Mouse (Mus musculus): ENCODE measurements around the gene Tssk1. TPM values are rescaled to one million over a fixed set of nuclear protein-coding genes. Genes with fewer than 3 reads are reported as not detected.

Gene Tssk1
- polyA plus RNA-seq, 1 experiment from 2014 or later: 0.04 TPM

DNA sequence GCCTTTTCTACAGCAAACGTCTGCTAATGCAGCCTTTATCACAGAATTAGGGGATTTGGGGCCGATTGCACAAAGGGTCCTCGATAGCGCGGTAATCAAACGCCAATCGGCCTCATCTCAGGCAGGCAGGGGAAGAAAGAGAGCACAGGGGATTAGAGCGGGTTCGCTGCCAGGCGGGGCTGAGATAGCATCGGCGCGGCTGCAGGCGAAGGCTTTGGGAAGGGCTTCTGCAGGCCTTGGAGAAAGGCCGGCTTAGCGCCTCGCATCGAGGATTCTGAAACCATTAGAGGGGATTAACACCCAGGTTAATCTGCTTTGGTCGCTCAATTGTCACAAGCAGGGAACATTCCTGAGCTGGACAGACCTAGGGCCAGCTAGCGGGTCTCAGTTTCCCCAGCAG, 26.6 kb downstream of the Tssk1 start:
- peaks cover 33% of the 10 kb centered on the region for H3K27me3 ChIP-seq (ENCODE audit: control insufficient read depth, insufficient read depth, low read length)
- no peak for ATAC-seq (ENCODE audit: insufficient read depth, low FRiP score)

DNA sequence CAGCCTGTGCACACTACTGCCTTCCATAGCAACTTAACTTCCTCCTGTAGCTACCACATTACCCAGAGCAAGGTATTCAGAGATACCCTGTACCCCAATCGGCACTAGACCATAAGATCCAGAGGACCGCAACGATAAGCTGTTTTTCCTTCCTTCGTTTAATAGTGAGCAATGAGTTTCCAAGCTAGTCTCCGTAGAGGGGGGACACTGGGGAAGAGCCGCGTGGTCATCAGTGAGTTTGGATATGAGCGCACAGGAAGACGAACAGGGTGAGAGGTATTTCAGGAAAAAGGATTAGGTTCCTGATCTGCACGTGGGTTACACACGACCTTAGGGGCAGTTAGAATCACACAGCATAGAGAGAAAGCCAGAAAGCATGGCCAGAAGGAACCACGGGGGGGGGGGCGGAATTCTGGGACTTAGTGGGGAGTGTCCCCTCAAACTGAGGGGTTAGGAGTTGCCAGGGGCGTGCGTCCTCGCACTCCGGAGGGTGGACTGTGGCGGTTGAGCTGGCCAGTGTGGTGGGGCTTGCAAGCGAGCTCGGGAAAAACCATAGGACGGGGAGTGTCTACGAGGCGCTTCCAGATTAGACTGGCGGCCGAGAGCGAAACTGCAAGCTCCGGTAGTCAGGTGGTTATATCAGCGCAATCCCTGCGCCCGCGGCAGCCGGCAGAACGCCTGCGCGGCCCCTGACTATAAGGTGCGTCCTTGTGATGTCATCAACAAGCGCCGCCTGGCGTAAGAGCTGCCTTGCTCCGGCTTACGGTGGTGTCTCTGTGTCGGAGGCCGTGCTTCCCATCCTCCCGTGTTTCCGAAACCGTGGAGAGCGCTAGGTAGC, 27.5 kb downstream of the Tssk1 start:
- Histone ChIP-seq H3K9me3 (replicated peaks; ENCODE audit: control insufficient read depth, low read length) (no peaks in the 10 kb centered on the region), H3K4me3 (replicated peaks; ENCODE audit: low read length) (peak overlapping the region; percentile 60), H3K4me2 (ENCODE audit: low read depth, low read length) (peak overlapping the region; percentile 91), H3K36me3 (ENCODE audit: control insufficient read depth, insufficient read depth, low read length) (peaks cover 8% of the 10 kb centered on the region; the same call in 1 of the 2 replicates), H3K4me1 (ENCODE audit: control insufficient read depth, insufficient read depth, low read length) (peaks cover 17% of the 10 kb centered on the region), H3K27ac (ENCODE audit: low read length) (peak overlapping the region; percentile 92), H3K9ac (ENCODE audit: low read length) (peak overlapping the region; percentile 83), H3K27me3 (ENCODE audit: control insufficient read depth, insufficient read depth, low read length) (peaks cover 23% of the 10 kb centered on the region)
- ATAC-seq (ENCODE audit: insufficient read depth, low FRiP score): peak; percentile 93
- under 1% methylated on average over 47 of the region's 47 CpGs for WGBS

More for the DNA sequence above, 26.6 kb downstream of the Tssk1 start:
- Histone ChIP-seq H3K36me3 (ENCODE audit: control insufficient read depth, insufficient read depth, low read length) (peaks cover 8% of the 10 kb centered on the region; the same call in 1 of the 2 replicates), H3K9ac (ENCODE audit: low read length) (peak overlapping the region; percentile 56), H3K4me1 (ENCODE audit: control insufficient read depth, insufficient read depth, low read length) (peaks cover 15% of the 10 kb centered on the region), H3K4me2 (ENCODE audit: low read depth, low read length) (peak overlapping the region; percentile 91; the same call in 1 of the 2 replicates), H3K9me3 (replicated peaks; ENCODE audit: control insufficient read depth, low read length) (no peaks in the 10 kb centered on the region), H3K27ac (ENCODE audit: low read length) (no peak overlapping the region), H3K4me3 (replicated peaks; ENCODE audit: low read length) (no peak overlapping the region)
- WGBS: 13% methylated on average over 20 of the region's 20 CpGs

DNA sequence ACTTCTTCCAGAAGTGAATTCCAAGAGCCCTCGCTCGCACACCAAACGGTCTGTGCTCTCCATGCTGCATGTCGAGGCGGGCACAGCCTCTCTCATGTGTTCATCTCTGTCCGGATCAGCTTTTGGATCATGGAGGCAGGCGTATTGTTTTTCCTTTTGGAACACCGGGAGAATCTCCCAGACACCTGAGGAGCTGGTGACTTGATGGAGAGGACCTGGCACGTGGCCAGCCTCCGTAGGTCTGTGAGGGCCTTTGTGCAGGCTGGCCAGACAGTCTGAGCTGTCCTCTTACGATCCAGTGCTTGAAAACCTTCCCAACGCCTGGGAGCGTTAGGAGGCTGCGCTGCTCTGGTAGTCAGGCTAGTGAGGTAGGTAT, 28.1 kb downstream of the Tssk1 start:
- Histone ChIP-seq H3K4me3 (replicated peaks; ENCODE audit: low read length) (peak overlapping the region; percentile 60), H3K4me2 (ENCODE audit: low read depth, low read length) (peak overlapping the region; percentile 91), H3K27me3 (ENCODE audit: control insufficient read depth, insufficient read depth, low read length) (peaks cover 17% of the 10 kb centered on the region), H3K36me3 (ENCODE audit: control insufficient read depth, insufficient read depth, low read length) (peaks cover 8% of the 10 kb centered on the region; the same call in 1 of the 2 replicates), H3K4me1 (ENCODE audit: control insufficient read depth, insufficient read depth, low read length) (peaks cover 23% of the 10 kb centered on the region), H3K9me3 (replicated peaks; ENCODE audit: control insufficient read depth, low read length) (no peaks in the 10 kb centered on the region), H3K9ac (ENCODE audit: low read length) (peak overlapping the region; percentile 76), H3K27ac (ENCODE audit: low read length) (peak overlapping the region; percentile 34)
- under 1% methylated on average over 14 of the region's 14 CpGs for WGBS
- ATAC-seq (ENCODE audit: insufficient read depth, low FRiP score): 0 out of 2 replicates have a peak, but pooled peaks have one; percentile 1

DNA sequence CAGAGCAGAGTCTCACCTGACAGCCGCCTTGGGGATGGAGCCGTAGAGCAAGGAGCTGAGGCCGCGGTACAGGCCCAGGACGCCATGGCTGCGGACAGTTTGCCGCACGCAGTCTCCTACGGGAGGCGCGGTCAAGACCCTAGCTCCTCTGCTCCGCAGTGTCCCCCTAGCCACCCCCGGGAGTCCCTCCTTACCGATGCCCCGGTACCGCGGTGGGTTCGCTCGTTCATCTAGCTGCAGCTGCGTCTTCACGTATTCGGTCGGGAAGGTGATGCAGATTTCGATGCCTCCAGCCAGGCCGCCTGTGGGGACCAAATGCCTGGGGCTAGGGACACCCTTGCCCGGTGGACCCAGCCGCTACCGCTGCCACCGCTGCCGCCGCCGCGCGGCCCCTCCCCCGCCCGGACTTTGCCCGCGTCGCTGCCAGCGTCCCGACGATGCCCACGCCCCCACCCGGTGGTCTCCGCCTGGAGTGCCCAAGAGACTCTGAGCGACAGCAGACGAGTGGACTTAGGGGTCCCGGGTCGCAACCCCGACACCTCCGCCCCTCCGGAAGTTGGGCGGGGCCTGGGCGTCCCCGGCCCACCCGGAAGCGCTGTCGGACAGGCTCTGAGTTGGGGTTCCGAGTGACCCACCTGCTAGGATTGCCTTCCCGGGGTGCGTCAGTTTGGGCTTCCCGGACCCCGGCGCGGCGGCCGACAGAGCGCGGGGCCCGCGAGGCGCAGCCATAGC, 33.5 kb downstream of the Tssk1 start:
- H3K36me3 ChIP-seq (ENCODE audit: control insufficient read depth, insufficient read depth, low read length): peaks cover 8% of the 10 kb centered on the region; the same call in 1 of the 2 replicates
- H3K4me3 ChIP-seq (replicated peaks; ENCODE audit: low read length): peak overlapping the region; percentile 95
- H3K4me2 ChIP-seq (ENCODE audit: low read depth, low read length): peak overlapping the region; percentile 97
- H3K4me1 ChIP-seq (ENCODE audit: control insufficient read depth, insufficient read depth, low read length): peaks cover 22% of the 10 kb centered on the region
- no peaks in the 10 kb centered on the region for H3K27me3 ChIP-seq (ENCODE audit: control insufficient read depth, insufficient read depth, low read length)
- H3K9ac ChIP-seq (ENCODE audit: low read length): peak overlapping the region; percentile 92
- H3K27ac ChIP-seq (ENCODE audit: low read length): peak overlapping the region; percentile 88
- no peaks in the 10 kb centered on the region for H3K9me3 ChIP-seq (replicated peaks; ENCODE audit: control insufficient read depth, low read length)
- ATAC-seq (ENCODE audit: insufficient read depth, low FRiP score): peak; percentile 22
- under 1% methylated on average over 69 of the region's 72 CpGs for WGBS

DNA sequence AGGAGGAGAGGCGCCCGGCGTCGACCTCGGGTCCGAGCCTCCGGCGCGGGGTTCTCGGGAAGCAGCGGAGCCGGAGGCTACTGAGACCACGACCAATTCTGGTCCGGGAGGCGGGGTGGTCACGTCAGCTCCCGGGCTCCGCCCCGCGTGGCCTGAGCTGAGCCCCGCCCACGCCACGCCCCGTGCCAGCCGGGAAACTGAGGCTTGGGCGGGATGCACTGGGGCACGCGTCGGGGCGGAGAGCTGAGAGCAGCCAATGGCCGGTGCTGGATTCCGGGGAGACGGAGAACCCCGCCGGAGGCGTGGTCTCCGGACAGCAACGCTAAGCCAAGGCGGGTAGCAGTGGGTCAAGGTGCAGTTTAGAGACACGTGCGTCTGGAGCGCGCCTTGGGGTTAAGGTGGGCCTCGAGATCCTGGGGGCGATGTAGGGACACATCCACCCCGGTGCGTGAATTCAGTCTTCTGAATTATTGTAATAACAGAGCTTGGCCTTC, 34.1 kb downstream of the Tssk1 start, which contains the start of gene Slc25a1:
Gene Slc25a1, minus strand, starts transcription at position 133 of the 494 bp plus-strand sequence.
- WGBS: 0% methylated on average over 40 of the region's 47 CpGs
- H3K4me1 ChIP-seq (ENCODE audit: control insufficient read depth, insufficient read depth, low read length): peaks cover 16% of the 10 kb centered on the region
- ATAC-seq (ENCODE audit: insufficient read depth, low FRiP score): peak; percentile 83
- no peaks in the 10 kb centered on the region for H3K9me3 ChIP-seq (replicated peaks; ENCODE audit: control insufficient read depth, low read length)
- no peaks in the 10 kb centered on the region for H3K27me3 ChIP-seq (ENCODE audit: control insufficient read depth, insufficient read depth, low read length)
- H3K27ac ChIP-seq (ENCODE audit: low read length): peak within 1 kb of the TSS; percentile 88
- peak within 1 kb of the TSS; percentile 95 for H3K4me3 ChIP-seq (replicated peaks; ENCODE audit: low read length)
- peaks cover 8% of the 10 kb centered on the region; the same call in 1 of the 2 replicates for H3K36me3 ChIP-seq (ENCODE audit: control insufficient read depth, insufficient read depth, low read length)
- H3K4me2 ChIP-seq (ENCODE audit: low read depth, low read length): peak within 1 kb of the TSS; percentile 97
- peak within 1 kb of the TSS; percentile 92 for H3K9ac ChIP-seq (ENCODE audit: low read length)

DNA sequence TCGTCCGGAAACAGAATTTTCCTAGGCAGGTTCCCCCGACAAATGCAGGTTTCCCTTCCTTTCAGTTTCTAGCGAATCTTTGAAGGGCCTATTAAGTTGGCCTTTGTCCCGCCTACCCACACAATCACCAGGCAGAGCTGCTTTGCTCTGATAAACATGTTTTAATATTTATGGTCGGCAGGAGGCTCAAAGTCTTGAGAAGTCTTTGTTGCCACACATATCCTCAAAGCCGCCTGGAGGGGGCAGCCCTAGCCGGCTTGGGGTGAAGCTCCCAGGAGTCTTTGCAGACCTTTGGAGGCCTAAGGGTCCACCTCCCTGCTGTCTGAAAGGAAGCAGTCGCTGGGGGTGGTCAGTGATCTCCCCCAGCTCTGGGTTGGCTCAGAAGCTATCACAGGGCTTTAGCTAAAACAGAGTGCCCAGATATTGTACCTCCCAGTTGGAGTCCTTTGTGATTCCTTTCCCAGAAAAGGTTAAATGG, 34.6 kb downstream of the Tssk1 start:
- WGBS: under 1% methylated on average over 9 of the region's 9 CpGs
- Histone ChIP-seq H3K4me1 (ENCODE audit: control insufficient read depth, insufficient read depth, low read length) (peaks cover 15% of the 10 kb centered on the region), H3K4me3 (replicated peaks; ENCODE audit: low read length) (peak overlapping the region; percentile 95), H3K9me3 (replicated peaks; ENCODE audit: control insufficient read depth, low read length) (no peaks in the 10 kb centered on the region), H3K4me2 (ENCODE audit: low read depth, low read length) (peak overlapping the region; percentile 97), H3K9ac (ENCODE audit: low read length) (peak overlapping the region; percentile 92), H3K27ac (ENCODE audit: low read length) (peak overlapping the region; percentile 88), H3K36me3 (ENCODE audit: control insufficient read depth, insufficient read depth, low read length) (peaks cover 8% of the 10 kb centered on the region; the same call in 1 of the 2 replicates), H3K27me3 (ENCODE audit: control insufficient read depth, insufficient read depth, low read length) (no peaks in the 10 kb centered on the region)
- peak; percentile 63 for ATAC-seq (ENCODE audit: insufficient read depth, low FRiP score)

DNA sequence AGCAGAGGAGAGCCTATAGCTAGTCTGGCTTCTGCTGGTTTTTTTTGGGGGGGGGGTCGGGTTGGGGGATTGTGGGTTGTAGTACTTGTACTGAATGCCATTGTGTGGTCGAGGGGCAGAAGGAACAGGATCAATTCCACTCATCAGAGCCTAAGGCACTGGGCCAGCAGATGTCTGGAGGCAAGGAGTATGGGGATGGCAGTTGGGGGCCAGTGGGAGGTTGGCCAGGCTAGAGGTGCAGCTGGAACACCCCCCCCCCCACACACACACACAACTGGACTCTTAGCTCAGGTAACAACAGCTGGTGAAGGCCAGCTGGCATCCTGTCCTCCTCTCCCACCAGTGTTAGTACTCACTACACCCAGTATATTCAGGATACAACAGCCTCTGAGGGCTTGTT, 35.2 kb downstream of the Tssk1 start:
- peaks cover 8% of the 10 kb centered on the region; the same call in 1 of the 2 replicates for H3K36me3 ChIP-seq (ENCODE audit: control insufficient read depth, insufficient read depth, low read length)
- 0 out of 2 replicates have a peak overlapping the region, but pooled peaks have one; percentile 97 for H3K4me2 ChIP-seq (ENCODE audit: low read depth, low read length)
- 23% methylated on average over 2 of the region's 2 CpGs for WGBS
- H3K4me3 ChIP-seq (replicated peaks; ENCODE audit: low read length): no peak overlapping the region
- ATAC-seq (ENCODE audit: insufficient read depth, low FRiP score): no peak
- H3K9me3 ChIP-seq (replicated peaks; ENCODE audit: control insufficient read depth, low read length): no peaks in the 10 kb centered on the region
- no peak overlapping the region for H3K9ac ChIP-seq (ENCODE audit: low read length)
- H3K27ac ChIP-seq (ENCODE audit: low read length): peak overlapping the region; percentile 88
- peaks cover 15% of the 10 kb centered on the region for H3K4me1 ChIP-seq (ENCODE audit: control insufficient read depth, insufficient read depth, low read length)
- no peaks in the 10 kb centered on the region for H3K27me3 ChIP-seq (ENCODE audit: control insufficient read depth, insufficient read depth, low read length)

DNA sequence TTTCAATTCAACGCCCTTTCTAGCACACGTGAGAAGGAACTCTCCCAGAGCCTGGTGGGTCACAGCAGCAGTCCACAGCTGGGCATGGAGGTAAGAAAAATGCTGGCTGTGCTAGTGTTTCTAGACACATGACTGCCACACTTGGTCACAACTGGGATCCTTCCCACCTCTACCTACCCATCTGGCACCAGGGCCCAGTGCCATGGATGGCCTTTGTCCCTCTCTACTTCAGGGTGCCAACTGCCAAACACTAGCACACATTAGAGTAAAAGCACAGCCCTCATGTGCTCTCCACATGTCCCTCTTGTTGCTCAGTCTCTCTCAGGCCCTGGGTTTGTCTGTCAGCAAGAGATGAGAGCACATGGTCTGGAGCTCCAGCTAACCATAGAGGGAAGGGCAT, 35.6 kb downstream of the Tssk1 start:
- WGBS: 66% methylated on average over 2 of the region's 2 CpGs
- peaks cover 8% of the 10 kb centered on the region; the same call in 1 of the 2 replicates for H3K36me3 ChIP-seq (ENCODE audit: control insufficient read depth, insufficient read depth, low read length)
- H3K4me1 ChIP-seq (ENCODE audit: control insufficient read depth, insufficient read depth, low read length): peaks cover 15% of the 10 kb centered on the region
- H3K4me2 ChIP-seq (ENCODE audit: low read depth, low read length): no peak overlapping the region
- no peaks in the 10 kb centered on the region for H3K27me3 ChIP-seq (ENCODE audit: control insufficient read depth, insufficient read depth, low read length)
- H3K9ac ChIP-seq (ENCODE audit: low read length): no peak overlapping the region
- no peak for ATAC-seq (ENCODE audit: insufficient read depth, low FRiP score)
- H3K9me3 ChIP-seq (replicated peaks; ENCODE audit: control insufficient read depth, low read length): no peaks in the 10 kb centered on the region
- no peak overlapping the region for H3K4me3 ChIP-seq (replicated peaks; ENCODE audit: low read length)
- no peak overlapping the region for H3K27ac ChIP-seq (ENCODE audit: low read length)
